Mouse (Mus musculus): Measurements from ENCODE around the gene Arhgef11.
A peak's percentile ranks its signal among the peaks of the same experiment; 100 is the strongest.

Arhgef11 gene

GRCm38 (mm10) chr3:87661291-87661690, 43.9 kb downstream of the Arhgef11 start:
- DNase-seq (ENCODE audit: low read depth, low spot score) = no peak

GRCm38 (mm10) chr3:87718525-87718924, 101.2 kb downstream of the Arhgef11 start:
- DNase-seq (ENCODE audit: low read depth, low spot score) = no peak

GRCm38 (mm10) chr3:87724556-87724955, 107.2 kb downstream of the Arhgef11 start:
- no peak for DNase-seq (ENCODE audit: low read depth, low spot score)

- no peak for DNase-seq (ENCODE audit: low read depth, low spot score)
Measured at GRCm38 (mm10) chr3:87725396-87726160, 108.2 kb downstream of the Arhgef11 start.

- no peak for DNase-seq (ENCODE audit: low read depth, low spot score)
Measured at GRCm38 (mm10) chr3:87726191-87726590, 108.8 kb downstream of the Arhgef11 start.

GRCm38 (mm10) chr3:87728696-87729095, 111.3 kb downstream of the Arhgef11 start:
- no peak for DNase-seq (ENCODE audit: low read depth, low spot score)

GRCm38 (mm10) chr3:87733098-87733497, 115.7 kb downstream of the Arhgef11 start:
- no peak for DNase-seq (ENCODE audit: low read depth, low spot score)

- DNase-seq (ENCODE audit: low read depth, low spot score) = no peak
Measured at GRCm38 (mm10) chr3:87733984-87734761, 116.8 kb downstream of the Arhgef11 start.

- DNase-seq (ENCODE audit: low read depth, low spot score) = no peak
Measured at GRCm38 (mm10) chr3:87735335-87735734, 118.0 kb downstream of the Arhgef11 start.

GRCm38 (mm10) chr3:87738906-87739305, 121.5 kb downstream of the Arhgef11 start:
- no peak for DNase-seq (ENCODE audit: low read depth, low spot score)

GRCm38 (mm10) chr3:87742013-87742412, 124.7 kb downstream of the Arhgef11 start:
- no peak for DNase-seq (ENCODE audit: low read depth, low spot score)

GRCm38 (mm10) chr3:87742735-87743134, 125.4 kb downstream of the Arhgef11 start:
- DNase-seq (ENCODE audit: low read depth, low spot score) = no peak

GRCm38 (mm10) chr3:87743927-87744326, 126.6 kb downstream of the Arhgef11 start:
- no peak for DNase-seq (ENCODE audit: low read depth, low spot score)

- peak; percentile 51 for DNase-seq (ENCODE audit: low read depth, low spot score)
Measured at GRCm38 (mm10) chr3:87745036-87745659, 127.8 kb downstream of the Arhgef11 start.

- DNase-seq (ENCODE audit: low read depth, low spot score) = no peak
Measured at GRCm38 (mm10) chr3:87748431-87748830, 131.1 kb downstream of the Arhgef11 start, which contains the start of gene Lrrc71. TSS of gene Lrrc71 (minus strand) at chr3:87748625.

GRCm38 (mm10) chr3:87749036-87749435, 131.7 kb downstream of the Arhgef11 start:
- DNase-seq (ENCODE audit: low read depth, low spot score) = peak; percentile 33

GRCm38 (mm10) chr3:87749977-87750376, 132.6 kb downstream of the Arhgef11 start:
- DNase-seq (ENCODE audit: low read depth, low spot score) = no peak

GRCm38 (mm10) chr3:87752567-87752966, 135.2 kb downstream of the Arhgef11 start:
- DNase-seq (ENCODE audit: low read depth, low spot score) = no peak

GRCm38 (mm10) chr3:87753829-87754228, 136.5 kb downstream of the Arhgef11 start:
- no peak for DNase-seq (ENCODE audit: low read depth, low spot score)

GRCm38 (mm10) chr3:87755964-87756363, 138.6 kb downstream of the Arhgef11 start:
- peak; percentile 73 for DNase-seq (ENCODE audit: low read depth, low spot score)

- no peak for DNase-seq (ENCODE audit: low read depth, low spot score)
Measured at GRCm38 (mm10) chr3:87756488-87756887, 139.1 kb downstream of the Arhgef11 start.

- no peak for DNase-seq (ENCODE audit: low read depth, low spot score)
Measured at GRCm38 (mm10) chr3:87758641-87759040, 141.3 kb downstream of the Arhgef11 start.

Measured in forelimb bud, embryonic 11.5 days (tissue).